Mouse (Mus musculus) limb, embryonic 10.5 days (tissue): ENCODE measurements at regions not wholly inside any gene's neighbourhood (a gene's known extent, or its start where the extent isn't known, plus 50 kb on each side); places are given as distances from the start of the nearest gene placed in this dataset.
A peak's percentile ranks its signal among the peaks of the same experiment; 100 is the strongest.

Source experiments
- DNase-seq: peaks from one replicate; pipeline ENCODE4 v3.0.0-alpha.2; 2017; ENCODE audit warnings: low spot score
- H3K27ac ChIP-seq: fragments of 300-500 bp; sonication (generic); 2 replicates; pipeline ENCODE4 v1.5.1; 2016; ENCODE audit warnings: mild to moderate bottlenecking
- H3K27me3 ChIP-seq: fragments of 300-500 bp; sonication (generic); 2 replicates; pipeline ENCODE4 v1.6.1; 2016; ENCODE audit warnings: low read depth, mild to moderate bottlenecking; ENCODE audit not compliant: poor library complexity, severe bottlenecking
- H3K36me3 ChIP-seq: fragments of 300-500 bp; sonication (generic); 2 replicates; pipeline ENCODE4 v1.6.1; 2016; ENCODE audit warnings: mild to moderate bottlenecking, moderate library complexity
- H3K4me1 ChIP-seq: fragments of 300-500 bp; sonication (generic); 2 replicates; pipeline ENCODE4 v1.6.1; 2016
- H3K4me3 ChIP-seq: fragments of 300-500 bp; sonication (generic); 2 replicates; pipeline ENCODE4 v1.5.1; 2016; ENCODE audit warnings: mild to moderate bottlenecking, moderate library complexity
- H3K9me3 ChIP-seq: fragments of 300-500 bp; sonication (generic); replicated peaks from 2 replicates; pipeline ENCODE4 v1.6.1; 2016; ENCODE audit warnings: mild to moderate bottlenecking
- WGBS: fragments of 180-500 bp; shearing (Covaris S2); methylation state at CpG from one replicate; pipeline ENCODE4 v1.1.7; 2016; 5-methylcytosine and 5-hydroxymethylcytosine counted together

GRCm38 (mm10) chr2:99236968-99237367 is 569.9 kb upstream of the Gm10800 start:
- 10% methylated on average over 7 of the region's 7 CpGs for WGBS
- Histone ChIP-seq H3K27me3 (no peaks in the 10 kb centered on the region), H3K27ac (no peak overlapping the region), H3K4me3 (no peak overlapping the region), H3K9me3 (no peaks in the 10 kb centered on the region), H3K36me3 (no peaks in the 10 kb centered on the region), H3K4me1 (no peaks in the 10 kb centered on the region)
- DNase-seq: peak; percentile 59
